Mouse (Mus musculus) heart, postnatal 0 days (tissue): ENCODE measurements around the gene Slc25a30. TPM values are rescaled to one million over a fixed set of nuclear protein-coding genes. Genes with fewer than 3 reads are reported as not detected.
"Not testable (repeated sequence)": the region's sequence is repeated elsewhere in the genome, so short reads cannot be mapped to it uniquely, and the experiment has no call there.

Source experiments
- ATAC-seq: fragments of 200-750 bp; cut with Nextera tagmentation; 2 replicates; pipeline ENCODE4 v1.8.0; 2017; ENCODE audit warnings: low read depth, moderate number of reproducible peaks, moderate library complexity; ENCODE audit not compliant: insufficient read depth
- DNase-seq: peaks from one replicate; pipeline ENCODE4 v3.0.0-alpha.2; 2016; ENCODE audit warnings: low spot score
- H3K27ac ChIP-seq: fragments of 300-500 bp; sonication (generic); 2 replicates; pipeline ENCODE4 v1.5.1; 2014; ENCODE audit warnings: low read depth, mild to moderate bottlenecking
- H3K27me3 ChIP-seq: fragments of 300-500 bp; sonication (generic); 2 replicates; pipeline ENCODE4 v1.6.1; 2014; ENCODE audit warnings: low read length, mixed read lengths; ENCODE audit not compliant: control insufficient read depth, insufficient read depth
- H3K36me3 ChIP-seq: fragments of 300-500 bp; sonication (generic); replicated peaks from 2 replicates; pipeline ENCODE4 v1.6.1; 2014; ENCODE audit warnings: low read length, mixed read lengths; ENCODE audit not compliant: control insufficient read depth, insufficient read depth
- H3K4me1 ChIP-seq: fragments of 300-500 bp; sonication (generic); 2 replicates; pipeline ENCODE4 v1.6.1; 2014; ENCODE audit warnings: antibody characterized with exemption; ENCODE audit not compliant: control insufficient read depth, insufficient read depth
- H3K4me2 ChIP-seq: fragments of 300-500 bp; sonication (generic); 2 replicates; pipeline ENCODE4 v1.6.1; 2014; ENCODE audit warnings: low read depth, mild to moderate bottlenecking, low read length, moderate library complexity
- H3K4me3 ChIP-seq: fragments of 300-500 bp; sonication (generic); 2 replicates; pipeline ENCODE4 v1.5.1; 2014; ENCODE audit warnings: low read depth, low read length
- H3K9ac ChIP-seq: fragments of 300-500 bp; sonication (generic); replicated peaks from 2 replicates; pipeline ENCODE4 v1.6.1; 2014; ENCODE audit warnings: low read depth, low read length, mixed read lengths
- H3K9me3 ChIP-seq: fragments of 300-500 bp; sonication (generic); replicated peaks from 2 replicates; pipeline ENCODE4 v1.6.1; 2016; ENCODE audit warnings: low read length; ENCODE audit not compliant: control insufficient read depth
- CTCF ChIP-seq: IDR thresholded peaks from 2 replicates; pipeline ENCODE4 v1.5.1; 2016; ENCODE audit warnings: antibody characterized with exemption, control low read depth, low read depth
- EP300 ChIP-seq: IDR thresholded peaks from 2 replicates; pipeline ENCODE4 v1.6.1; 2016; ENCODE audit warnings: antibody characterized with exemption, low read depth
- WGBS: fragments of 180-500 bp; shearing (Covaris S2); extraction: QIAGEN DNeasy Blood & Tissue Kit; methylation state at CpG from one replicate; pipeline ENCODE4 v1.1.7; 2014; 5-methylcytosine and 5-hydroxymethylcytosine counted together
- polyA plus RNA-seq: library from polyadenylated mRNA; unstranded; fragments of >200 nt; fragmentation: Nextera tagmentation; extraction: Ambion mirVana; gene quantifications from 2 replicates; pipeline ENCODE4 v1.2.1, GENCODE M21; 2015
- total RNA-seq: library from RNA; depleted of rRNA; stranded (reverse); fragments of >200 nt; gene quantifications from 2 replicates; pipeline ENCODE4 v1.2.3, GENCODE M21; 2014; ENCODE audit warnings: low replicate concordance

The Slc25a30 gene
- total and polyA plus RNA-seq, 2 experiments from 2014 or later: 6.3 to 39.2 TPM

- peak overlapping the region; percentile 49 for H3K4me3 ChIP-seq
- no peak for ATAC-seq
- no peak for TF ChIP-seq EP300
- no peak for TF ChIP-seq CTCF
Observed at GRCm38 (mm10) chr14:75832982-75833381, 46.1 kb upstream of the Slc25a30 start.

GRCm38 (mm10) chr14:75832031-75832430 lies 45.2 kb upstream of the Slc25a30 start:
- no peaks in the 10 kb centered on the region for H3K9me3 ChIP-seq
- ATAC-seq (no peak), DNase-seq (no peak)
- no peaks in the 10 kb centered on the region for H3K36me3 ChIP-seq
- H3K9ac ChIP-seq: no peak overlapping the region
- peaks cover 38% of the 10 kb centered on the region for H3K4me1 ChIP-seq
- H3K27me3 ChIP-seq: no peaks in the 10 kb centered on the region
- 88% methylated on average over 2 of the region's 2 CpGs for WGBS
- no peak overlapping the region for H3K4me2 ChIP-seq
- no peak overlapping the region for H3K4me3 ChIP-seq
- H3K27ac ChIP-seq: no peak overlapping the region
- TF ChIP-seq EP300: no peak
- no peak for TF ChIP-seq CTCF

More at GRCm38 (mm10) chr14:75832982-75833381, 46.1 kb upstream of the Slc25a30 start:
- H3K27ac ChIP-seq: peak overlapping the region; percentile 100
- H3K4me2 ChIP-seq: peak overlapping the region; percentile 93
- H3K36me3 ChIP-seq: no peaks in the 10 kb centered on the region
- no peaks in the 10 kb centered on the region for H3K27me3 ChIP-seq
- H3K4me1 ChIP-seq: peaks cover 46% of the 10 kb centered on the region
- 0 out of 2 replicates have a peak overlapping the region, but pooled peaks have one; percentile 93 for H3K9ac ChIP-seq
- WGBS: 49% methylated on average over 4 of the region's 4 CpGs
- DNase-seq: no peak
- H3K9me3 ChIP-seq: no peaks in the 10 kb centered on the region

GRCm38 (mm10) chr14:75829817-75830216 lies 43.0 kb upstream of the Slc25a30 start:
- H3K9me3 ChIP-seq, H3K4me3 ChIP-seq, H3K9ac ChIP-seq, DNase-seq, ATAC-seq, H3K36me3 ChIP-seq, H3K27me3 ChIP-seq: not testable (repeated sequence)
- peak overlapping the region; percentile 75; the same call in 1 of the 2 replicates for H3K27ac ChIP-seq
- 0 out of 2 replicates have a peak overlapping the region, but pooled peaks have one; percentile 68 for H3K4me2 ChIP-seq
- peaks cover 20% of the 10 kb centered on the region for H3K4me1 ChIP-seq
- WGBS: 62% methylated on average over 14 of the region's 14 CpGs

GRCm38 (mm10) chr14:75828866-75829806 lies 42.3 kb upstream of the Slc25a30 start:
- WGBS: under 1% methylated on average over 32 of the region's 32 CpGs
- H3K27me3 ChIP-seq: no peaks in the 10 kb centered on the region
- peaks cover 20% of the 10 kb centered on the region for H3K4me1 ChIP-seq
- H3K27ac ChIP-seq: peak overlapping the region; percentile 75
- DNase-seq (peak; percentile 82), ATAC-seq (peak; percentile 75)
- H3K4me3 ChIP-seq: peak overlapping the region; percentile 32
- peak; percentile 51; the same call in 1 of the 2 replicates for TF ChIP-seq EP300
- peak; percentile 97 for TF ChIP-seq CTCF
- peak overlapping the region; percentile 68 for H3K4me2 ChIP-seq
- H3K36me3 ChIP-seq: no peaks in the 10 kb centered on the region
- no peaks in the 10 kb centered on the region for H3K9me3 ChIP-seq
- H3K9ac ChIP-seq: 0 out of 2 replicates have a peak overlapping the region, but pooled peaks have one; percentile 31

- 52% methylated on average over 11 of the region's 11 CpGs for WGBS
- Histone ChIP-seq H3K9ac (no peak overlapping the region), H3K9me3 (no peaks in the 10 kb centered on the region), H3K4me1 (peaks cover 15% of the 10 kb centered on the region), H3K4me2 (no peak overlapping the region), H3K4me3 (no peak overlapping the region), H3K27ac (no peak overlapping the region), H3K36me3 (no peaks in the 10 kb centered on the region), H3K27me3 (no peaks in the 10 kb centered on the region)
- DNase-seq (no peak), ATAC-seq (no peak)
- TF ChIP-seq EP300: no peak
- TF ChIP-seq CTCF: no peak
Observed at GRCm38 (mm10) chr14:75828221-75828620, 41.4 kb upstream of the Slc25a30 start.
